Mouse (Mus musculus) intestine, embryonic 14.5 days (tissue): ENCODE data around the gene Ttc16. TPM values are rescaled to one million over a fixed set of nuclear protein-coding genes. Genes with fewer than 3 reads are reported as not detected.
A peak's percentile ranks its signal among the peaks of the same experiment; 100 is the strongest.

ENCODE experiments used
- ATAC-seq: fragments of 200-750 bp; cut with Nextera tagmentation; replicated peaks from 2 replicates; pipeline ENCODE4 v1.8.0; 2017; ENCODE audit warnings: low read depth, moderate number of reproducible peaks, moderate TSS enrichment, moderate library complexity; ENCODE audit not compliant: low FRiP score, low TSS enrichment
- DNase-seq: peaks from one replicate; pipeline ENCODE4 v3.0.0-alpha.2; 2018; ENCODE audit warnings: low spot score
- H3K27ac ChIP-seq: fragments of 300-500 bp; sonication (generic); 2 replicates; pipeline ENCODE4 v1.5.1; 2014; ENCODE audit warnings: low read depth, mild to moderate bottlenecking, control low read depth
- H3K27me3 ChIP-seq: fragments of 300-500 bp; sonication (generic); replicated peaks from 2 replicates; pipeline ENCODE4 v1.6.1; 2014; ENCODE audit warnings: low read length, control low read depth; ENCODE audit not compliant: control insufficient read depth, insufficient read depth
- H3K36me3 ChIP-seq: fragments of 300-500 bp; sonication (generic); 2 replicates; pipeline ENCODE4 v1.6.1; 2014; ENCODE audit warnings: low read length, control low read depth; ENCODE audit not compliant: control insufficient read depth, insufficient read depth
- H3K4me1 ChIP-seq: fragments of 300-500 bp; sonication (generic); replicated peaks from 2 replicates; pipeline ENCODE4 v1.6.1; 2014; ENCODE audit warnings: low read length, control low read depth, mixed read lengths; ENCODE audit not compliant: control insufficient read depth, insufficient read depth
- H3K4me2 ChIP-seq: fragments of 300-500 bp; sonication (generic); 2 replicates; pipeline ENCODE4 v1.6.1; 2014; ENCODE audit warnings: low read length
- H3K4me3 ChIP-seq: fragments of 300-500 bp; sonication (generic); 2 replicates; pipeline ENCODE4 v1.5.1; 2014; ENCODE audit warnings: low read depth, low read length, control low read depth, mixed read lengths
- H3K9ac ChIP-seq: fragments of 300-500 bp; sonication (generic); 2 replicates; pipeline ENCODE4 v1.6.1; 2014; ENCODE audit warnings: mild to moderate bottlenecking, low read length
- H3K9me3 ChIP-seq: fragments of 300-500 bp; sonication (generic); 2 replicates; pipeline ENCODE4 v1.6.1; 2016; ENCODE audit warnings: low read length, control low read depth; ENCODE audit not compliant: control insufficient read depth
- WGBS: fragments of 180-500 bp; shearing (Covaris S2); extraction: QIAGEN DNeasy Blood & Tissue Kit; methylation state at CpG from one replicate; pipeline ENCODE4 v1.1.7; 2014; 5-methylcytosine and 5-hydroxymethylcytosine counted together
- polyA plus RNA-seq: library from polyadenylated mRNA; unstranded; fragments of >200 nt; fragmentation: Nextera tagmentation; extraction: Ambion mirVana; gene quantifications from 2 replicates; pipeline ENCODE4 v1.2.1, GENCODE M21; 2014

Gene Ttc16
- polyA plus RNA-seq, 1 experiment from 2014 or later, result 0.20 TPM

DNA sequence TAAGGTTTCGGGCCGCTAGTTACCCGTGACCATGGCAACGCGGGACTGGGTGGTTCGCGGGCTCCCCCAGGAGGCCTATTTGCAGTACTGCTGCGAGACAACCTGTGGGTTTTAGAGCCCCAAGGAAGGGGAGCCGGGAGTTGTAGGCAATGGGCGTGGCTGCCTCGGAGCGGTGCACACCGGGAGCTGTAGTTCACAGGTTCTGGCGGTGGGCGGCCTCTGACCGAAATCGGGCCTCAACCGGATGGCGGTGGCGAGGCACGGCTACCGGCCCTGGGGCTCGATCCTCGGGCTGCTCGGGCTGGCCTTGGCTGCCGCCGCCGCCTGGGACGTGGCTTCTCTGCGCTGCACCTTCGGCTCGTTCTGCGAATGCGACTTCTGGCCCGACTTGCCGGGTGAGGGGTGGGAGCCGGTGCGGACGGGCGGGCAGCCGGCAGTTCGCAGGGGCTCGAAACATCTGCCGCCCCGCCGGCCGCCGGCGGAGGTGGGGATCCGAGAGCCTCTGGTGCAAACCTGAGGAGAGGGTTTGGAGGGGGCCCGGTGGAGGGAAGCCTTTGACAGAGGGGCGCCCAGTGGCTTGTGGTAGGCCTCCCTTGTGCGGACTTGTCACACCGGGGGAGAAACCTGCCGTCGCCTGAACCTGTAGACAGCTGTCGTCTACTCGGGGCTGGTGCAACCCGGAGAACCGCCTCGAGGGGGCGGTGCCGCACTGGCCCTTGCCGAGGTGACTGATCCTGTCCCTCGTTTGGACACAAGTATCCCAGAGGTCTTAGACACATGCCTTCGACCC, 18.2 kb downstream of the Ttc16 start, which contains the start of gene Tor2a:
TSS of gene Tor2a (plus strand) at position 179 of the 790 bp plus-strand sequence.
- peak; percentile 92 for ATAC-seq
- Histone ChIP-seq H3K27ac (peak within 1 kb of the TSS; percentile 84), H3K9ac (peak within 1 kb of the TSS; percentile 81), H3K4me3 (peak within 1 kb of the TSS; percentile 70), H3K36me3 (peaks cover 54% of the 10 kb centered on the region), H3K27me3 (no peaks in the 10 kb centered on the region), H3K4me1 (peaks cover 4% of the 10 kb centered on the region), H3K9me3 (no peaks in the 10 kb centered on the region), H3K4me2 (peak within 1 kb of the TSS; percentile 57)
- under 1% methylated on average over 66 of the region's 66 CpGs for WGBS
- peak; percentile 97 for DNase-seq

GRCm38 (mm10) chr2:32756674-32757055, 18.8 kb downstream of the Ttc16 start:
- H3K4me3 ChIP-seq, result peak overlapping the region; percentile 70; the same call in 1 of the 2 replicates
- H3K27me3 ChIP-seq, result no peaks in the 10 kb centered on the region
- peaks cover 4% of the 10 kb centered on the region for H3K4me1 ChIP-seq
- DNase-seq (no peak), ATAC-seq (peak; percentile 26)
- H3K36me3 ChIP-seq, result peaks cover 48% of the 10 kb centered on the region
- no peak overlapping the region for H3K27ac ChIP-seq
- no peak overlapping the region for H3K9ac ChIP-seq
- peak overlapping the region; percentile 26; the same call in 1 of the 2 replicates for H3K4me2 ChIP-seq
- 39% methylated on average over 6 of the region's 6 CpGs for WGBS
- no peaks in the 10 kb centered on the region for H3K9me3 ChIP-seq

DNA sequence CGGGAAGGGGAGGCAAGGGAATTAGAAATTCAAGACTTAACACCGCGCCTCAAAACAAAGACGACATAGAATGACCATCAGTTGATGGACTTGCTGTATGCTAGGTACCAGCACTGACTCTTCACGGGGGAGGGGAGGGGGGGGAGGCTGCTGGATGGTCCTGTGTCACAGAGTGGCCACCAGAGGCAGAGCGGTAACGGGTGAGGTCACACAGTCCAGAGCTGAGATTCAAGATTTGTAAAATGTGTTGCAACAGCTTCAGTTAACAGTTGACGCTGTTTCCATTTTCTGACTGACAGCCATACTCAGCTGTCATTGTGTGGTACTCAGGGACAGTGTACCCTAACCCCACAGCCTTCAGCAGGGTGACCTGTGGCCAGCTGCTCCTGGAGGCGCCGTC, 23.3 kb downstream of the Ttc16 start:
- H3K4me2 ChIP-seq, result peak overlapping the region; percentile 47; the same call in 1 of the 2 replicates
- no peak for DNase-seq
- WGBS, result 70% methylated on average over 10 of the region's 10 CpGs
- peaks cover 50% of the 10 kb centered on the region for H3K36me3 ChIP-seq
- no peak overlapping the region for H3K4me3 ChIP-seq
- H3K4me1 ChIP-seq, result peaks cover 5% of the 10 kb centered on the region; the same call in 1 of the 2 replicates
- H3K9me3 ChIP-seq, result no peaks in the 10 kb centered on the region
- H3K27me3 ChIP-seq, result no peaks in the 10 kb centered on the region
- no peak overlapping the region for H3K27ac ChIP-seq
- ATAC-seq, result no peak
- no peak overlapping the region for H3K9ac ChIP-seq

DNA sequence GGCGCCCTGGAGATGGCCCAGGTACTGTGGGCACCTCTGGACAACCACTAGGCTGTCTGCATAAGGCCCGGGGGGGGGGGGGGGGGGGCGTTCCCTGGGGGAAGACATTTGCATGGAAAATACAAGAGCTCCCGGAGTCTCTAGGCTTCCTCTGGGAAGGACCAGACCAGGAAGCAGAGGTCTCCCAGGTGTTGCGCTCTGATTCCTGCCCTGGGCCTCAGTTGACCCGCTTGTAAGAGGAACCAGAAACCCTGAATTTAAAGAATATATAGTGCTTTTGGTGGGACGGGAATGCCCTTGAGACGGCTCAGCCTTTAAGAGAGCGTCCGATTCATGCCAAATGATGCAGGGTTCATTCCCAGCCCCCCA, 23.8 kb downstream of the Ttc16 start:
- peak overlapping the region; percentile 47 for H3K4me2 ChIP-seq
- H3K36me3 ChIP-seq, result peaks cover 55% of the 10 kb centered on the region
- no peak for DNase-seq
- H3K4me3 ChIP-seq, result peak overlapping the region; percentile 31
- peaks cover 5% of the 10 kb centered on the region; the same call in 1 of the 2 replicates for H3K4me1 ChIP-seq
- 23% methylated on average over 10 of the region's 10 CpGs for WGBS
- no peak for ATAC-seq
- H3K9ac ChIP-seq, result no peak overlapping the region
- H3K27me3 ChIP-seq, result no peaks in the 10 kb centered on the region
- 0 out of 2 replicates have a peak overlapping the region, but pooled peaks have one; percentile 2 for H3K27ac ChIP-seq
- H3K9me3 ChIP-seq, result no peaks in the 10 kb centered on the region

DNA sequence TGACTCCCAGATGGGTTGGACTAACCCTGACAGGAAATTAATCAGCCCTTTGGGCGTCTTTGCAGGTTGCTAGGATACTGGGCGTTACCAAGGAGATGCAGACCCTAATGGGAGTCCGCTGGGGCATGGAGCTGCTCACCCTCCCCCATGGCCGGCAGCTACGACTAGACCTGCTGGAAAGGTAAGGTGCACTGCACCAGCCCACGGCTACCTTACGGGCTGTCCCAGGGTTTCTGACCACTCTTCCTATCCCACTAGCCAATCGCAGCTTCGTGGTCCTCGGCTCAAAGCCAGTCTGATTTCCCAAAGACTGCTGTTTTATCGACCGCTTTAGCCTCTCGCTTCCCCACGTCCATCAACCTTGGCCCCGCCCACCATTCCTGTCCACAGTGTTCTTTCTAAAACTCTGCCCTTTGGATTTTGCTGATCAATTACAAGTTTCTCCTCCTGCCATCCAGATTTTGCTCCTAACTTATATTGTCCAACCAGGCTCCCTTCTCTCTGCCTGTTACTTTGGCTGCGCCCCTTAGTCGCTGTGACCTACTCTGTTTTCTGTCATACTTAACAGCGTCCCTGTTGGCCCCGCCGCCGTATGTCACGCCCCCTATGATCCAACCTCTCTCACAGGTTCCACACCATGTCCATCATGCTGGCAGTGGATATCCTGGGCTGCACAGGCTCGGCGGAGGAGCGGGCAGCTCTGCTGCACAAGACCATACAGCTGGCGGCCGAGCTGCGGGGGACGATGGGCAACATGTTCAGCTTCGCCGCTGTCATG, 24.4 kb downstream of the Ttc16 start:
- H3K36me3 ChIP-seq, result peaks cover 60% of the 10 kb centered on the region
- H3K9me3 ChIP-seq, result no peaks in the 10 kb centered on the region
- H3K4me3 ChIP-seq, result peak overlapping the region; percentile 31
- peak overlapping the region; percentile 47 for H3K4me2 ChIP-seq
- peak overlapping the region; percentile 2; the same call in 1 of the 2 replicates for H3K27ac ChIP-seq
- peaks cover 5% of the 10 kb centered on the region; the same call in 1 of the 2 replicates for H3K4me1 ChIP-seq
- WGBS, result 8% methylated on average over 31 of the region's 31 CpGs
- DNase-seq (peak; percentile 86), ATAC-seq (peak; percentile 91)
- no peak overlapping the region for H3K9ac ChIP-seq
- no peaks in the 10 kb centered on the region for H3K27me3 ChIP-seq

GRCm38 (mm10) chr2:32750199-32750598, 25.2 kb downstream of the Ttc16 start:
- no peak for ATAC-seq
- H3K9me3 ChIP-seq, result no peaks in the 10 kb centered on the region
- peaks cover 5% of the 10 kb centered on the region; the same call in 1 of the 2 replicates for H3K4me1 ChIP-seq
- H3K4me3 ChIP-seq, result no peak overlapping the region
- WGBS, result 68% methylated on average over 7 of the region's 7 CpGs
- H3K27me3 ChIP-seq, result no peaks in the 10 kb centered on the region
- DNase-seq, result no peak
- H3K4me2 ChIP-seq, result no peak overlapping the region
- H3K27ac ChIP-seq, result no peak overlapping the region
- peaks cover 68% of the 10 kb centered on the region for H3K36me3 ChIP-seq
- H3K9ac ChIP-seq, result no peak overlapping the region

GRCm38 (mm10) chr2:32749082-32749481, 26.4 kb downstream of the Ttc16 start:
- 92% methylated on average over 16 of the region's 16 CpGs for WGBS
- Histone ChIP-seq H3K4me2 (no peak overlapping the region), H3K4me1 (peaks cover 5% of the 10 kb centered on the region; the same call in 1 of the 2 replicates), H3K9ac (no peak overlapping the region), H3K27ac (no peak overlapping the region), H3K9me3 (no peaks in the 10 kb centered on the region), H3K36me3 (peaks cover 64% of the 10 kb centered on the region), H3K27me3 (no peaks in the 10 kb centered on the region), H3K4me3 (no peak overlapping the region)
- ATAC-seq (no peak), DNase-seq (no peak)

DNA sequence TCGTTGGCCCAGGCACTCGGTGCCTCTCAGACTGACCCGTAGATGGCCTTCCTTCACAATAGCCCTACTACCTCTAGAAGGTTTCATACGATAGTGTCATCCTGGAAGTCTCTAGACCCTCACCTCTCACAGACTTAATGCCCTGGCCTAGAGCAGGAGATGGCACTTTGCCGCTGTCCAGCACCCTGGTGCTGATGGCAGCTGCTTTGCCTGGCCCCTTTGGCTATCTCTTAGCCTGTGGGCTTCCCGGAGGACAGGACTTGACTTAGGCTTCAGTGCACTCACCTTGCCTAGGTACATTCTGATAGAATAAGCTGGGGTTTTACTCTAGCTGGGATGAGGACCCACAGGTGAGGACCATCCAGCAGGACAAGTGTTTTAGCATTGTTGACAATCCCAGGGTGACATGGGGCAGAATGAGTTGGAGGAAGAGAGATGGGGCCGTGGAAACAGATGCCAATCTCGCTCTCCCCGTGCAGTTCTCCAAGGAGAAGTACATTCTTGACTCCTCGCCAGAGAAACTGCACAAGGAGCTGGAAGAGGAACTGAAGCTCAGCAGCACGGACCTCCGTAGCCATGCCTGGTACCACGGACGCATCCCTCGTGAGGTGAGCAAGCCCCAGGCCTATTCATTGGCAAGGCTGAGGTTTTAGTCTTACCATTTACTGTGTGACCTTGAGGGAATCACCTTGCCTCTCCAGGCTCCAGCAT, 31.0 kb downstream of the Ttc16 start:
- Histone ChIP-seq H3K4me2 (no peak overlapping the region), H3K27ac (no peak overlapping the region), H3K4me1 (peaks cover 13% of the 10 kb centered on the region), H3K9me3 (no peaks in the 10 kb centered on the region), H3K27me3 (peaks cover 23% of the 10 kb centered on the region), H3K36me3 (peaks cover 42% of the 10 kb centered on the region), H3K4me3 (no peak overlapping the region), H3K9ac (no peak overlapping the region)
- 80% methylated on average over 15 of the region's 15 CpGs for WGBS
- no peak for DNase-seq
- no peak for ATAC-seq
